Mouse (Mus musculus) intestine, embryonic 16.5 days (tissue): ENCODE results near the gene Ankrd13b. TPM values are rescaled to one million over a fixed set of nuclear protein-coding genes. Genes with fewer than 3 reads are reported as not detected.

ENCODE experiments used
- ATAC-seq: fragments of 200-750 bp; cut with Nextera tagmentation; 2 replicates; pipeline ENCODE4 v1.8.0; 2017; ENCODE audit warnings: moderate TSS enrichment, moderate library complexity
- H3K27ac ChIP-seq: fragments of 300-500 bp; sonication (generic); 2 replicates; pipeline ENCODE4 v1.5.1; 2014; ENCODE audit warnings: mild to moderate bottlenecking, low read length
- H3K27me3 ChIP-seq: fragments of 300-500 bp; sonication (generic); replicated peaks from 2 replicates; pipeline ENCODE4 v1.6.1; 2014; ENCODE audit warnings: low read length, control low read depth, mixed read lengths; ENCODE audit not compliant: control insufficient read depth, insufficient read depth
- H3K36me3 ChIP-seq: fragments of 300-500 bp; sonication (generic); 2 replicates; pipeline ENCODE4 v1.6.1; 2014; ENCODE audit warnings: low read length, control low read depth; ENCODE audit not compliant: control insufficient read depth, insufficient read depth
- H3K4me1 ChIP-seq: fragments of 300-500 bp; sonication (generic); 2 replicates; pipeline ENCODE4 v1.6.1; 2014; ENCODE audit warnings: low read length, control low read depth, mixed read lengths; ENCODE audit not compliant: control insufficient read depth, insufficient read depth
- H3K4me2 ChIP-seq: fragments of 300-500 bp; sonication (generic); 2 replicates; pipeline ENCODE4 v1.6.1; 2014; ENCODE audit warnings: low read depth, low read length, control low read depth
- H3K4me3 ChIP-seq: fragments of 300-500 bp; sonication (generic); 2 replicates; pipeline ENCODE4 v1.5.1; 2014; ENCODE audit warnings: mild to moderate bottlenecking, low read length
- H3K9ac ChIP-seq: fragments of 300-500 bp; sonication (generic); 2 replicates; pipeline ENCODE4 v1.6.1; 2014; ENCODE audit warnings: low read depth, low read length
- H3K9me3 ChIP-seq: fragments of 300-500 bp; sonication (generic); 2 replicates; pipeline ENCODE4 v1.6.1; 2016; ENCODE audit warnings: low read length, control low read depth; ENCODE audit not compliant: control insufficient read depth
- WGBS: fragments of 180-500 bp; shearing (Covaris S2); extraction: QIAGEN DNeasy Blood & Tissue Kit; methylation state at CpG from one replicate; pipeline ENCODE4 v1.1.7; 2014; 5-methylcytosine and 5-hydroxymethylcytosine counted together
- polyA plus RNA-seq: library from polyadenylated mRNA; unstranded; fragments of >200 nt; fragmentation: Nextera tagmentation; extraction: Ambion mirVana; gene quantifications from 2 replicates; pipeline ENCODE4 v1.2.1, GENCODE M21; 2015

The Ankrd13b gene
- polyA plus RNA-seq, 1 experiment from 2014 or later, result 1.7 TPM

DNA sequence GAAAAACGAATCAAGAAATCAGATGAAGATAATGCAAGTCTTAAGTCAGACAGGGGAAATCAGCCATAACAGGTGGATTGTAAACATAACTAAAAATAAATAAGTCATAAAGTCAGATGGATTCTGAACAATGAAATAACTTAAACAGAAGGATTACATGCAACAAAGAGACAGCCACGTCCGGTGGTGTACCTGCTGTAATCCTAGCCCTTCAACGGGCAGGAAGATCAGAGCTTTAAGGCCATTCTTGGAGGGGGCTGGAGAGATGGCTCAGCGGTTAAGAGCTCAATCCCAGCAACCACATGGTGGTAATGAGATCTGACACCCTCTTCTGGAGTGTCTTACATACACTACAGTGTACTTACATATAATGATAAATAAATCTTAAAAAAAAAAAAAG, 21.9 kb upstream of the Ankrd13b start:
- H3K27me3 ChIP-seq, result peaks cover 6% of the 10 kb centered on the region; the same call in 1 of the 2 replicates
- H3K36me3 ChIP-seq, result peaks cover 12% of the 10 kb centered on the region; the same call in 1 of the 2 replicates
- H3K9me3 ChIP-seq, result no peaks in the 10 kb centered on the region
- no peak for ATAC-seq
- no peak overlapping the region for H3K4me2 ChIP-seq
- no peak overlapping the region for H3K27ac ChIP-seq
- H3K9ac ChIP-seq, result no peak overlapping the region
- H3K4me1 ChIP-seq, result peaks cover 42% of the 10 kb centered on the region
- H3K4me3 ChIP-seq, result no peak overlapping the region
- 69% methylated on average over 5 of the region's 5 CpGs for WGBS

DNA sequence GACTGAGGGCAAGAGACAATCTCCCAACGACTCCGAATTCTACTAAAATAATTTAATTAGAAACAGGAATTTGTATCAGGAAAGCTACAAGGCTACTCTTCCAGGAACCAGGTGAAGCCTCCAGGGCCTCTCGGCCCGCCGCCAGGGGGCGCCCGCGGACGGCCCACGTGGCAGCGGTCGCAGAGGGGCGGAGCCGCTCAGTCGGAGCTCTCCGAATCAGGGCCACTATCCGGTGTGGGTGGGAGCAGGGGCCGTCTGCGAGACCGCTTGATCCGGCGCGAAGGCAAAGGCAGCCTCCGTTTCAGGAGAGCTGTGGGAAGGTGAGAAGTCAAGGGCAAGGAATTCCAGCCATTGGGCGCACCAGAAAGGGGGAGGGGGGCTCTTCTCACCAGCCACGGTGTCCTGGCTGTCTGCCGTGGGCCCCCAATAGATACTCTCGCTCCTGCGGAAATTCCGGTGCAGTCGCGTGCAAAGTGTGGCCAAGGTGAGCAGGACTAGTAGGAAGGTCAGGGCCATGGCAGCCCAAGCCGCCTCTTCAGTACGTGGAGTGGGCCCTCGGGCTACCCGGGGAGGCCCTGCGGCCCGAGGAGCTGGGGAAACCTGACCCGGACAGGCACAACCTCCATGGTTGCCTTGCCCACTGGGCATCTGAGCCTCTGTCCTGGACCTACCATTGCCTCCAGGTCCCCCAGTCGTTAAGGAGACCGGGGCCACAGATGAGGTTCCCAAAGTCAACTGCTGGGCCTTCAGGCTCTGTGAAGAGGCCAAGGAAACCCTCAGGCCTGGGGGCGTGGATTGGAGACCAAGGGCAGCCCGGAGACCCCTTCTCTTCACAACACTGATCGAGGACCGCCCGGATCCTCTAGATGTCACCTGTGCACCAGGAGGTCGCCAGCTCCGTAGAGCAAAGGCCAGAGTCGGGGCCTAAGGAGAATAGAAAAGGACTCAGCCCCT, 18.9 kb upstream of the Ankrd13b start:
- Histone ChIP-seq H3K9me3 (no peaks in the 10 kb centered on the region), H3K27me3 (no peaks in the 10 kb centered on the region), H3K4me2 (peak overlapping the region; percentile 72), H3K27ac (peak overlapping the region; percentile 61), H3K4me1 (peaks cover 36% of the 10 kb centered on the region), H3K4me3 (peak overlapping the region; percentile 34), H3K36me3 (peaks cover 31% of the 10 kb centered on the region), H3K9ac (peak overlapping the region; percentile 69)
- ATAC-seq, result peak; percentile 27
- 21% methylated on average over 49 of the region's 49 CpGs for WGBS

DNA sequence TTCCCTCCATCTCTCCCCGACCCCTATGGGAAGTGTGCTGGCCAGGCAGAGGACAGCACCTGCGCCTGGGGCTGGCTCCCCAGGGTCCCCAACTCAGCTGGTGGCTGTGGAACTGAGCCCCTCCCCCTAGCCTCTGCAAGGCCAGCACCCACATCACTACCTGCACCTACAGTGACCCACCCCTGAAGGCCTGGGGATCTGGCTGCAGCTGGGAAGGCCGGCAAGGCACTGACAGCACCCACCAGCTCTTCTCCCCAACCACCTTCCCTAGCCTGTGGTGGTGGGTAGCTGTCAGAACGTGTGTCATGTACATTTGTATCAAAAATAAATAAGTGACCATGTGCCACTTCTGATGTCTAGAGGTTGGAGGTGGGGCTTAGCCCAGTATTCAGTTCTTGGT, 17.9 kb upstream of the Ankrd13b start:
- peaks cover 36% of the 10 kb centered on the region for H3K36me3 ChIP-seq
- 0 out of 2 replicates have a peak overlapping the region, but pooled peaks have one; percentile 33 for H3K9ac ChIP-seq

DNA sequence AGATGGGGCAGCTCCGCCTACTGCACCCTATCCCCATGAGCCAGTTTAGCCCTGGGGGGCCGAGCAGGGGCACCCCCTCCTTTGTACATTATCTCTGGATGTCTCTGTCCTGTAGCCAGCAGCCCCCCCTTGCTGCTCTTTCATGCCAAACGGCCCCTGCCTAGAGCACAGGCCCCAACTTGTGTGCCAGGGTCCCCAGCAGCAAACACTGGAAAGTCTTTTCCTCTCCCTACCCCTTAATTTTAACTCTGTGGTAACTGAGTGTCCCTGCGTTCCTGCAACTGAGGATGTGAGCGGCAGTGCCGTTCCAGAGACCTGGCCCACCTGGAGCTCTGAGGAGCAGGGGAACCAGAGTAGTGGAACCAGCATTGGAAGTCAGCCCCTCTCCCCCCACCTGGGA, 17.5 kb upstream of the Ankrd13b start:
- Histone ChIP-seq H3K27me3 (no peaks in the 10 kb centered on the region), H3K4me3 (no peak overlapping the region), H3K4me2 (no peak overlapping the region), H3K36me3 (peaks cover 36% of the 10 kb centered on the region), H3K9ac (peak overlapping the region; percentile 39), H3K4me1 (peaks cover 38% of the 10 kb centered on the region), H3K9me3 (no peaks in the 10 kb centered on the region), H3K27ac (peak overlapping the region; percentile 77)
- WGBS, result 72% methylated on average over 6 of the region's 6 CpGs
- no peak for ATAC-seq

More for the DNA sequence above, 17.9 kb upstream of the Ankrd13b start:
- no peak overlapping the region for H3K4me3 ChIP-seq
- no peaks in the 10 kb centered on the region for H3K27me3 ChIP-seq
- no peak overlapping the region for H3K4me2 ChIP-seq
- no peak for ATAC-seq
- WGBS, result 72% methylated on average over 4 of the region's 4 CpGs
- H3K4me1 ChIP-seq, result peaks cover 41% of the 10 kb centered on the region
- H3K9me3 ChIP-seq, result no peaks in the 10 kb centered on the region
- peak overlapping the region; percentile 31; the same call in 1 of the 2 replicates for H3K27ac ChIP-seq

DNA sequence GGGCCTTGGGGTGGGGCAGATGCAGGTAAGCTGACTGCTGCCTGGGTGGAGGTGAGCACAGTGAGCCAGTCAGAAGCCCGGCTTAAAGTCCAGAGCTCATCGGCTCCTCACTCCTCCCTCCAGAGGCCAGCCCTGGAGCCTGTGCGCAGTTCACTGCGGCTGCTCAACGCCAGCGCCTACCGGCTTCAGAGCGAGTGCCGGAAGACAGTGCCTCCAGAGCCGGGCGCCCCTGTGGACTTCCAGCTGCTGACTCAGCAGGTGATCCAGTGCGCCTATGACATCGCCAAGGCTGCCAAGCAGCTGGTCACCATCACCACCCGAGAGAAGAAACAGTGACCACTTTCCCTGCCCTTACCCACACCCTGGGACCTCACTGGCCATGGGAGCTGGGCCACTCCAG, 16.8 kb upstream of the Ankrd13b start:
- Histone ChIP-seq H3K36me3 (peaks cover 36% of the 10 kb centered on the region), H3K4me1 (peaks cover 38% of the 10 kb centered on the region), H3K4me3 (no peak overlapping the region), H3K27me3 (no peaks in the 10 kb centered on the region), H3K9me3 (no peaks in the 10 kb centered on the region), H3K9ac (peak overlapping the region; percentile 39), H3K27ac (peak overlapping the region; percentile 94), H3K4me2 (no peak overlapping the region)
- peak; percentile 88 for ATAC-seq
- WGBS, result 73% methylated on average over 14 of the region's 14 CpGs

DNA sequence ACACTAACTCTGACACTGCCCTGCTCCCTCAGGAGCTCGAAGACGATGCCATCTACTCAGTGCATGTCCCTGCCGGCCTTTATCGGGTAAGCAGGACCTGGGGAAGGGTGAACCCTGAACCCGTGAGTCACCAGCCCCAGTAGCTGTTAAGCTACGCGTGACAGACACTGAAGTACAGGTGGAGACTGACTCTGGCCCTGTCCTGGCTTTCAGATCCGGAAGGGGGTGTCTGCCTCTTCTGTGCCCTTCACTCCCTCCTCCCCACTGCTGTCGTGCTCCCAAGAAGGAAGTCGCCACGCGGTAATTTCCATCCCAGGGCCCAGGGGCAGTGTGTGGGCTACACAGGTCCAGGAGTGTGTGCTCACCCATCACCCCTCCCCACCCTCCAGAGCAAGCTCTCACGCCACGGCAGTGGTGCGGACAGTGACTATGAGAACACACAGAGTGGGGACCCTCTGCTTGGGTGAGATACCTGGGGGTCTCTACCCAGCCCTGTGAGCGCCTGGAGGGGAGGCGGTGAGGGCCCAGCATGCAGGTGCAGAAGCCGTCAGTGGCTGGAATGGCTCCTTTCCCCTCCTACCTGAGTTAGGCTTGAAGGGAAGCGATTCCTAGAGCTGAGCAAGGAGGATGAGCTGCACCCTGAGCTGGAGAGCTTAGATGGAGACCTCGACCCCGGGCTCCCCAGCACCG, 16.0 kb upstream of the Ankrd13b start:
- ATAC-seq, result peak; percentile 71
- Histone ChIP-seq H3K4me2 (peak overlapping the region; percentile 26; the same call in 1 of the 2 replicates), H3K4me1 (peaks cover 38% of the 10 kb centered on the region), H3K9me3 (no peaks in the 10 kb centered on the region), H3K4me3 (peak overlapping the region; percentile 10; the same call in 1 of the 2 replicates), H3K9ac (peak overlapping the region; percentile 61), H3K27ac (peak overlapping the region; percentile 94), H3K27me3 (no peaks in the 10 kb centered on the region), H3K36me3 (peaks cover 37% of the 10 kb centered on the region)
- WGBS, result 73% methylated on average over 22 of the region's 22 CpGs

DNA sequence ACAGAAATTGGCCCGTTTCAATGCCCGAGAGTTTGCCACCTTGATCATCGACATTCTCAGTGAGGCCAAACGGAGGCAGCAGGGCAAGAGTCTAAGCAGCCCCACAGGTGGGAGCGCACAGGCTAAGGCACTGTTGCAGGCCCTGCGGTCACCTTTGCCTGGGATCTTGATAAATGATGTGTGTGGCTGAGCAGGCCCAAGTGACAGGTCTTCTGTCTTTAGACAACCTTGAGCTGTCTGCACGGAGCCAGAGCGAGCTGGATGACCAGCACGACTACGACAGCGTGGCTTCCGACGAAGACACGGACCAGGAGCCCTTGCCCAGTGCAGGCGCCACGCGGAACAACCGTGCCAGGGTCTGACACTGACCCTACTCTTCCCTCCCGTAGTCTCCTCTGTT, 14.9 kb upstream of the Ankrd13b start:
- Histone ChIP-seq H3K9ac (no peak overlapping the region), H3K4me3 (no peak overlapping the region), H3K27ac (peak overlapping the region; percentile 92), H3K4me1 (peaks cover 38% of the 10 kb centered on the region), H3K36me3 (peaks cover 40% of the 10 kb centered on the region), H3K27me3 (no peaks in the 10 kb centered on the region), H3K9me3 (no peaks in the 10 kb centered on the region), H3K4me2 (0 out of 2 replicates have a peak overlapping the region, but pooled peaks have one; percentile 5)
- ATAC-seq, result no peak
- WGBS, result 94% methylated on average over 19 of the region's 19 CpGs

DNA sequence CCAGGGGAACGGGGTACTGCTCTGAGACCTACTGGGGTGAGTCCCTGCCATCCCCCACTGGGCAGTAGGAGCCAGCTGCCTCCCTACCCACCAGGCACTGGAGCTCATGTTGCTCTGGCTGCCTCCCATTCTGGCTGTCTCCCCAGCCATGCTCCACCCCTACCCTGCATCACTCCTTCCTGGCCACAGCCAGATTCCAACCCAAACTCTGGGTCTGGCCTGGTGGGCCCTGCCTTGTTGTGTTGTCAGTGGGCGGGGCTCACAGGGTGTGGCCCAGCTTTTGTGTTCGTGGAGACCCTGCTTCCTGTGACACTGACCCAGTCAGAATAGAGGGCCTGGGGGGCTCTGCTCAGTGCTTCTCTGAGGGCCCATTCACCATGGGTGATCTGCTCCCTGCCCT, 14.0 kb upstream of the Ankrd13b start:
- 60% methylated on average over 3 of the region's 3 CpGs for WGBS
- H3K9ac ChIP-seq, result 0 out of 2 replicates have a peak overlapping the region, but pooled peaks have one; percentile 10
- H3K36me3 ChIP-seq, result peaks cover 42% of the 10 kb centered on the region
- no peaks in the 10 kb centered on the region for H3K27me3 ChIP-seq
- H3K4me2 ChIP-seq, result no peak overlapping the region
- H3K4me1 ChIP-seq, result peaks cover 38% of the 10 kb centered on the region
- peak overlapping the region; percentile 9; the same call in 1 of the 2 replicates for H3K27ac ChIP-seq
- no peaks in the 10 kb centered on the region for H3K9me3 ChIP-seq
- no peak overlapping the region for H3K4me3 ChIP-seq
- ATAC-seq, result no peak

DNA sequence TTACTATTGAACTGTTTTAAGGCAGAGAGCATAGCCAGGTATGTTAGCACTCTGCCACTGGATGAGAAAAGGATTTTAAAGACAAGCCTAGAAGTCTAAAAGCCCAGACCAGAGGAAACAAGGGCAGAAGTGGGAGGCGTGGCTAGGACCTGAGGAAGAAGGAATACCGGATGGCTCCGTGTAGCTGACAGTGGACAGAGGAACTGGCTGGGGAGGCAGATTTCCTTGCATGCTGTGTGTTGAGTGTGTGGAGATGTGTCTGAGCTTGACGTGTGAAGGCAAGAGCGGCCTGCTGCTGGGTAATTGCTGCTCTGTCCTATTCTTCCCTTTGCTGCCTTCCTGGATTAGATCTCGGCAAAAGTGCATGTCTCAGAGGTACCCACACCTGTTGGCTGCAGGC, 13.0 kb upstream of the Ankrd13b start:
- ATAC-seq, result no peak
- H3K4me1 ChIP-seq, result peaks cover 45% of the 10 kb centered on the region
- peaks cover 40% of the 10 kb centered on the region for H3K36me3 ChIP-seq
- H3K27ac ChIP-seq, result no peak overlapping the region
- H3K9ac ChIP-seq, result no peak overlapping the region
- H3K9me3 ChIP-seq, result no peaks in the 10 kb centered on the region
- no peaks in the 10 kb centered on the region for H3K27me3 ChIP-seq
- no peak overlapping the region for H3K4me3 ChIP-seq
- WGBS, result 81% methylated on average over 6 of the region's 6 CpGs
- no peak overlapping the region for H3K4me2 ChIP-seq
